Mouse (Mus musculus): Measurements from ENCODE around the gene Lrrc30. TPM values are rescaled to one million over a fixed set of nuclear protein-coding genes. Genes with fewer than 3 reads are reported as not detected.

Gene Lrrc30
- polyA plus RNA-seq (2015; fragmentation: Nextera tagmentation; extraction: Ambion mirVana) = 0.15 TPM in 1 of 2 replicates, not detected in the other

DNA sequence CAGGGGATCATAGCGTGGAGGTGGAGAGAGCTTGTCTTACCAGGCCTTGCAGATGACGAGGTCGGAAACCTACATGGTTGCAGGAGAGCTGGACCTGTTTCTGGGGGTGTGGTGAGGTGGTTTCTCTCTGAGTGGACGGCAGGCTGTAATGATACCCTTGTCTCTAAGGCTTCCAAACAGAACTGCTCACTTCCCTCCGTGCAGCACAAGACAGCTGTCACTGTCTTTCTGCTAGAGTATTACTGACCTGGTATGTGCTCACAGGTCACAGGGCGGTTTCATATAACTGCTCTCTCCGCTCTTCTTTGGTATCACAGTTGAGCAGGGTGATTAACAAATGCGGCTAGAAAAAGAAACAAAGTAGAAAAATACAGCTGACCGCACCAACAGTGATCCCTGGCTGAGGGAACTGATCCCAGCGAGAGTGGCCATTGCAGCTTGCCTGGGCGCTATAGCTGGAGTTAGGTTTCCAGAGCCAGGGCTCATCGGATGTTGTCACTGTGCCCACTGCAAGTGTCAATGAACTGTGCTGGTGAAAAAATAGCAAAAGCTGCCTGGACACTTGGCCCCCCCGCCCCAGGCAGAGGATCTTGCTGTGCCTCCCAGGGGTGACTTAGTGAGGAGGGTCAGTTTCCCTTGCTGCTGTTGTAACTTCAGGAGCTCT, at the start of gene Lrrc30:
TSS of gene Lrrc30 (minus strand) at position 48 of the 664 bp plus-strand sequence.
- no peak within 1 kb of the TSS for H3K4me2 ChIP-seq
- no peak for ATAC-seq (ENCODE audit: insufficient number of reproducible peaks, insufficient read depth, low FRiP score, low TSS enrichment, low read depth)
- peaks cover under 1% of the 10 kb centered on the region for H3K4me1 ChIP-seq
- no peak within 1 kb of the TSS for H3K4me3 ChIP-seq
- WGBS = 58% methylated on average over 13 of the region's 13 CpGs
- H3K9ac ChIP-seq = no peak within 1 kb of the TSS
- H3K9me3 ChIP-seq = no peaks in the 10 kb centered on the region
- no peaks in the 10 kb centered on the region; the same call in 1 of the 2 replicates for H3K27me3 ChIP-seq
- H3K27ac ChIP-seq = no peak within 1 kb of the TSS
- H3K36me3 ChIP-seq = no peaks in the 10 kb centered on the region

DNA sequence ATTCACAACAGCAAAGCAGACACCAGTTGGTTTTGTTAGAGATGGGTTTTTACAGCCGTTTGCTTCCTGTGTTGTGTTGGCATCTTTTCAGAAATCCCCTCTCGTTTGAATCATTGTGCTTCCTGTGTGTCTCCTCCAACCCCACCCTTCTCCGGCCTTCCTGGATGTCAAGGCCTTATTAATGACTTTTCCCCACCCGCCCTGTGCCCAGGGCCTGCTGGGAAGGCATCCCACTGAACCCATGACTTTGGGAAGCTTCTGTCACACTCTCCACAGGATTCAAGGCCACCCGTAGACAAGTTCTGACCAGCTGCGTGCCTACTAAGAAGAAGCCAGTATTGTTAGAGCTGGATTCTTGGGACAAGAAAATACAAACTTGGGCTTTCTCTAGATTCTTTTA, 48.6 kb upstream of the Lrrc30 start:
- no peak overlapping the region for H3K27ac ChIP-seq
- ATAC-seq (ENCODE audit: insufficient number of reproducible peaks, insufficient read depth, low FRiP score, low TSS enrichment, low read depth) = no peak
- WGBS = 81% methylated on average over 6 of the region's 6 CpGs
- H3K4me3 ChIP-seq = no peak overlapping the region
- H3K27me3 ChIP-seq = no peaks in the 10 kb centered on the region
- no peaks in the 10 kb centered on the region for H3K36me3 ChIP-seq
- no peak overlapping the region for H3K4me2 ChIP-seq
- peaks cover 7% of the 10 kb centered on the region; the same call in 1 of the 2 replicates for H3K4me1 ChIP-seq
- H3K9ac ChIP-seq = no peak overlapping the region
- no peaks in the 10 kb centered on the region for H3K9me3 ChIP-seq

DNA sequence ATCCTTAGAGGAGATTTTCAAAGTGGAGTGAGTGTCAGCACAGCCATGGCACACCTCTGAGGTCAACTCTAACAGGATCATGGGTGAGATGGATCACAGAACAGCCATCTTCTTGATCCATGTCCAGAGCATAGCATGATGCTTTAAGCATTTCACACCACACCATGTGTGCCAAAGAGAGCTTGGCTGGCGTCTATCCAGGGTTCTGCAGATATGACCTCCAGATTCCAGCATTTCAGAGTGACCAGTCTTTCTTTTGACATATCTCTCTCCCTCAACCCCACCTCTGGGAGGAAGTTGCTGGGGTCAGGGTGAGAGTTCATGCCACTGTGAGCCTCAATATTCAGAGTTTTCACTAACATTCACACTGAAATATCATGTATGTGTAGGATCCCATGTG, 46.1 kb upstream of the Lrrc30 start:
- Histone ChIP-seq H3K4me1 (no peaks in the 10 kb centered on the region), H3K27ac (no peak overlapping the region), H3K9ac (no peak overlapping the region), H3K27me3 (no peaks in the 10 kb centered on the region), H3K4me3 (no peak overlapping the region), H3K4me2 (no peak overlapping the region), H3K36me3 (no peaks in the 10 kb centered on the region), H3K9me3 (no peaks in the 10 kb centered on the region)
- WGBS = 78% methylated on average over 1 of the region's 1 CpGs
- no peak for ATAC-seq (ENCODE audit: insufficient number of reproducible peaks, insufficient read depth, low FRiP score, low TSS enrichment, low read depth)

DNA sequence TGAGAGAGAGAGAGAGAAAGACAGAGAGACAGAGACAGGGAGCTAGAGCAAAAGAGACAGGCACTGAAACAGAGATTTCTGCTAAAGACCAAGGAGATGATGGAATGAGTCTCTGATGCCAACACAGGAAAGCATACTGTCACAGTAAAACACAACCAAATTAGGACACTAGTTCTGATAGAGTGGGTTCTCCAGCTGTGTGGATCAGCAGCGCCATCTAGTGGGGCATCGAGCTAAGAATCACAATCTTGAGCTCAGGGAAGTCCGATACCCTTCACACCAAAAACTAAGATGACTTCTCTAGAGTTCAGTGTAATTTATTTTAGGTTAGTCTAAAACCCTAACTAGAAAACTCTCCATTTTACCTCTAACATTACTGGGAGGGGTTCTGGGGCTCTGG, 35.5 kb upstream of the Lrrc30 start:
- H3K27ac ChIP-seq = no peak overlapping the region
- H3K4me3 ChIP-seq = no peak overlapping the region
- no peaks in the 10 kb centered on the region for H3K27me3 ChIP-seq
- no peak for ATAC-seq (ENCODE audit: insufficient number of reproducible peaks, insufficient read depth, low FRiP score, low TSS enrichment, low read depth)
- no peaks in the 10 kb centered on the region for H3K36me3 ChIP-seq
- H3K4me2 ChIP-seq = no peak overlapping the region
- no peak overlapping the region for H3K9ac ChIP-seq
- H3K4me1 ChIP-seq = no peaks in the 10 kb centered on the region
- WGBS = 17% methylated on average over 3 of the region's 3 CpGs
- no peaks in the 10 kb centered on the region for H3K9me3 ChIP-seq

DNA sequence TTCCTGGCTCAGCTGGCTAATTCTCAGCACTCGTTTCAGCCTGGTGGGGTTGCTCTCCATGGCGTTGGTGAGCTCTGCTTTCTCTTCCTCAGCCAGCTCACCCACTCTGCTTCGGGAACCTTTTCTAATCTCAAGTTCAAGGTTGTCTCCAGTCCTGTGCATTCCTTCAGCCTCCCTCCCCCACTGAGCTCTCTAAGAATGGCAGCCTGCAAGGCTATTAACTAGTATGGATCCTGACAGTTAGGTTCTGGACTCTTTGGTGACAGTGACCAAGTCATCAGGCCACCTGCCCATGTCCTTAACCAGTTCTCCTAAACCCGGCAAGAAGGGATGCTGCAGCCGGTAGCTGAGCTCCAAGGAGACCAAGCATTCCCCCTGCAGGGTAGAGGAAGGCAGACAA, 34.5 kb upstream of the Lrrc30 start:
- Histone ChIP-seq H3K9ac (no peak overlapping the region), H3K27me3 (no peaks in the 10 kb centered on the region), H3K27ac (no peak overlapping the region), H3K4me3 (no peak overlapping the region), H3K4me1 (no peaks in the 10 kb centered on the region), H3K9me3 (no peaks in the 10 kb centered on the region), H3K36me3 (no peaks in the 10 kb centered on the region), H3K4me2 (no peak overlapping the region)
- ATAC-seq (ENCODE audit: insufficient number of reproducible peaks, insufficient read depth, low FRiP score, low TSS enrichment, low read depth) = no peak
- 55% methylated on average over 5 of the region's 5 CpGs for WGBS

DNA sequence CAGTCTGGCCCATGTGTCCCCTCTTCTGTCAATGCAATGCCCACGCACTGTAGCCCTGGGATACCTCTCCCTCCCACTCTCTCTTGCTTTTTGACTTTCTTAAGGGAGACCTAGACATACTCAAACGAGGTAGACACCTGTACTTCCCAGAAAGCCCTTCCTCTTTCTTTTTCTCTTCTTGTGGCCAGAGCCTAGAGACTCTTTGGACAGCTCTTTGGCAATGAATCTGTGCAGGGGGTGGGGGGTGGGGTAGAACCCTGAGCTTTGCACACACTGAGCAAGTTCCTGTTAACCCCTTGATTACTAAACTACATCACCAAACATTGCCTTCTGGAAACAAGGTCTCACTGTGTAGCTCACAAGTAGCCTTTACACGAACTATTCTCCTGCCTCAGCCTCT, 31.8 kb upstream of the Lrrc30 start:
- Histone ChIP-seq H3K4me2 (no peak overlapping the region), H3K27me3 (no peaks in the 10 kb centered on the region), H3K9ac (no peak overlapping the region), H3K9me3 (no peaks in the 10 kb centered on the region), H3K4me3 (no peak overlapping the region), H3K27ac (no peak overlapping the region), H3K36me3 (no peaks in the 10 kb centered on the region), H3K4me1 (no peaks in the 10 kb centered on the region)
- no peak for ATAC-seq (ENCODE audit: insufficient number of reproducible peaks, insufficient read depth, low FRiP score, low TSS enrichment, low read depth)
- 80% methylated on average over 3 of the region's 3 CpGs for WGBS

DNA sequence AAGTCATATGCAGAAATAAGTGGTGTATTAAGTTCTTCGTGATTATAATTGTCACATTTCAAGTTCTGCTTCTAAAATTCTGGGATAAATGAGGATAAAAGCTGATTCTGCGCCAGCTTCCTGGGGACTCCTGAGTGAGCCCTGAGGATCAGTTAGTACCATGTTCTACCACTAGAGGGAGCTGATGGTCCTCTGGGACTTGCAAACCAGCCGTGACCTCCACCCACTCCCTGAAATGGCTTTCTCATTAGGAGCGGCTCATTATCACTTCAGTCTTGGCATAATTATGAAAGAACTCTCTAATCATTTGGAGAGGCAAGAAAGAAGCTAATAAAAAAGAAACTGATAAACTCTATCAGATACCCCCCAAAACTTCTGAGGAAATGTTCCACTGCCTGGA, 19.0 kb upstream of the Lrrc30 start:
- Histone ChIP-seq H3K27ac (no peak overlapping the region), H3K4me2 (no peak overlapping the region), H3K4me1 (no peaks in the 10 kb centered on the region), H3K36me3 (no peaks in the 10 kb centered on the region), H3K4me3 (no peak overlapping the region), H3K9ac (no peak overlapping the region), H3K27me3 (no peaks in the 10 kb centered on the region; the same call in 1 of the 2 replicates), H3K9me3 (no peaks in the 10 kb centered on the region)
- ATAC-seq (ENCODE audit: insufficient number of reproducible peaks, insufficient read depth, low FRiP score, low TSS enrichment, low read depth) = no peak
- 15% methylated on average over 4 of the region's 4 CpGs for WGBS

DNA sequence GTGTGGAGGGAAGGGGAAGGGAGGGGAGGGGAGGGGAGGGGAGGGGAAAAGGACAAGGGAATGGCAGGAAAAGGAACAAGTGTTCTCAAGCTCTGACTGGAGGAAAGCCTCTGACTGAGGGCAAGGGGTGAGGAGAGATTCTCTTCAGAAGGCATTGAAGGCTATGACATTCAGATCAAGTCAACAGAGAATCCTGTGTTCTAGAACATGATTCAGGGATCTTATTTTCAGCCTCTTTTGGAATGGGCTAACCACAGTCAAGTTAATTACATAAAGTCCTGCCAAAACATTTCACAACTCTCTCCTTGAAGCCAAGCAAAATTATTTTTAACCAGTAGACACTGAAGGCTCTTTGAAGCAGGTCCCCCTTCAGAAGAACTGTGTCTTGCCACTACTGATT, 9.1 kb upstream of the Lrrc30 start:
- Histone ChIP-seq H3K36me3 (no peaks in the 10 kb centered on the region), H3K4me1 (peaks cover 8% of the 10 kb centered on the region), H3K9ac (no peak overlapping the region), H3K27ac (no peak overlapping the region), H3K4me2 (no peak overlapping the region), H3K9me3 (0 out of 2 replicates have a peak, but pooled peaks cover 2% of the 10 kb centered on the region), H3K27me3 (no peaks in the 10 kb centered on the region), H3K4me3 (no peak overlapping the region)
- no peak for ATAC-seq (ENCODE audit: insufficient number of reproducible peaks, insufficient read depth, low FRiP score, low TSS enrichment, low read depth)

DNA sequence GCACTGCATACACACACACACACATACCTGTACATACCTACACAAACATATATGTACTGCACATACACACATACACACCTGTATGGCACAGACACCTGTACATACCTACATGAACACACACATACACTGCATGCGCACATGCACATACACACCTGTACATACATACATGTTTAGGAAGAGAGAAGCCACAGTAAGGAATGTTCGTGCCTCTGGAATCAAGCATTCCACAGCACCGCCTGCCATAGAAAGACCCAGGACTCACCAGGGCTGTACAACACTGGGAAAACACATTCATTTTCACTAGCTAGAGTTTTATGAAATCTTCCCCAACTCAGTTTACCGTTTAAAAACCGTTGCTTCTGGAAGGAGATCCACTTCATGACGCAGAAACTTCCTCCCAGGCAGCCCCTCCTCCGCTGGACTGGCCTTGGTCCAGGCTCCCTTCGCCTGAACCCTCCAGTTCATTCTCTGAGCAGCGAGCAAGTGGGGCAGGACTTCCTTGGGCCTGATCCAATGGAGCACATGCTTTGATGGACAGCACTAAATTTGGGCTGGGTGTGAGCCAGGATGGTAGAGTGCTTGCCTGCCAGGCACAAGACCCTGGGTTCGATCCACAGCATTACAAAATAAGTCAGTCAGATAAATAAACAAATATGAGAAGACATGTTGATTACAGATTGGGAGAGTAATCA, 5.7 kb upstream of the Lrrc30 start:
- H3K4me3 ChIP-seq = no peak overlapping the region
- no peak overlapping the region for H3K27ac ChIP-seq
- 71% methylated on average over 10 of the region's 10 CpGs for WGBS
- no peaks in the 10 kb centered on the region for H3K36me3 ChIP-seq
- no peak for ATAC-seq (ENCODE audit: insufficient number of reproducible peaks, insufficient read depth, low FRiP score, low TSS enrichment, low read depth)
- H3K4me1 ChIP-seq = peaks cover 8% of the 10 kb centered on the region
- H3K4me2 ChIP-seq = no peak overlapping the region
- no peaks in the 10 kb centered on the region; the same call in 1 of the 2 replicates for H3K27me3 ChIP-seq
- no peaks in the 10 kb centered on the region for H3K9me3 ChIP-seq
- H3K9ac ChIP-seq = no peak overlapping the region

DNA sequence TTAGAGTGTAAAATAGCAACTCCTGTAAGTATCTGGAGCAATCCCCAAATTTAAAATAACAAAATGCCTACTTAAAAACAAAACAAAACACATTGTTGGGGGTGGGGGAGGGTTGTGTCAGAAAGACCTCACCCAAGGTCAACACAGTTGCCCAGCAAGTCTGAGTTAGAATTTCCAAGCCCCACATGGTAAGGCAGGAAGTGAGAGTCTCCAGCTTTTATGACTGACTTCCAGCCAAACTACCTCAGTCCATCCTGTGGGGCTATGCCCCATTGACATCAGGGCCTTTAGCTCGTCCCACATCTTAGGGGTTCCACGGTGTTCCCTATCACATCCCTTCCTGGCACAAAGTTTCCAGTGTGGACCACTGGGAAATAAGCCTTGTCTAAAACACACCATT, 4.4 kb upstream of the Lrrc30 start:
- H3K36me3 ChIP-seq = no peaks in the 10 kb centered on the region
- no peaks in the 10 kb centered on the region; the same call in 1 of the 2 replicates for H3K27me3 ChIP-seq
- H3K9ac ChIP-seq = no peak overlapping the region
- no peak overlapping the region for H3K27ac ChIP-seq
- no peak for ATAC-seq (ENCODE audit: insufficient number of reproducible peaks, insufficient read depth, low FRiP score, low TSS enrichment, low read depth)
- no peak overlapping the region for H3K4me3 ChIP-seq
- H3K4me1 ChIP-seq = peaks cover 8% of the 10 kb centered on the region
- no peaks in the 10 kb centered on the region for H3K9me3 ChIP-seq
- WGBS = 89% methylated on average over 2 of the region's 2 CpGs
- H3K4me2 ChIP-seq = no peak overlapping the region

DNA sequence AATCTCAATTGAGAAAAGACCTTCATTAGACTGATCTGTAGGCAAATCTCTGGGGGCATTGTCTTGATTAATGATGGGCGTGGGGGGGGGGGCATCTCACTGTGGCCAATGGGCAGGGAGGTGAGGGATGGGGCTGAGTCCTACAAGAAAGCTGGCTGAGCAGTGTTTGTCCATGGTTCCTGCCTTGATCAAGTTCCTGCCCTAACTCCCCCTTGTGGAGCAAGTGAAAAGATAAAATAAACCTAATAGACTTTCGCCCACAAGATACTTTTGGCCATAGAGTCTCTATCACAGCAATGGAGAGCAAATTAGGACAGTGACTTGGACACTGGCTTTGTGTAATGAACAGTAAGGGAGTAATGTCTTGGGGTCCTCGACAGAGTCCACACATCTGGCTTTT, 3.8 kb upstream of the Lrrc30 start:
- Histone ChIP-seq H3K4me3 (no peak overlapping the region), H3K9ac (no peak overlapping the region), H3K4me2 (no peak overlapping the region), H3K9me3 (no peaks in the 10 kb centered on the region), H3K36me3 (no peaks in the 10 kb centered on the region), H3K27me3 (no peaks in the 10 kb centered on the region; the same call in 1 of the 2 replicates), H3K4me1 (peaks cover 8% of the 10 kb centered on the region), H3K27ac (no peak overlapping the region)
- 64% methylated on average over 3 of the region's 3 CpGs for WGBS
- no peak for ATAC-seq (ENCODE audit: insufficient number of reproducible peaks, insufficient read depth, low FRiP score, low TSS enrichment, low read depth)

DNA sequence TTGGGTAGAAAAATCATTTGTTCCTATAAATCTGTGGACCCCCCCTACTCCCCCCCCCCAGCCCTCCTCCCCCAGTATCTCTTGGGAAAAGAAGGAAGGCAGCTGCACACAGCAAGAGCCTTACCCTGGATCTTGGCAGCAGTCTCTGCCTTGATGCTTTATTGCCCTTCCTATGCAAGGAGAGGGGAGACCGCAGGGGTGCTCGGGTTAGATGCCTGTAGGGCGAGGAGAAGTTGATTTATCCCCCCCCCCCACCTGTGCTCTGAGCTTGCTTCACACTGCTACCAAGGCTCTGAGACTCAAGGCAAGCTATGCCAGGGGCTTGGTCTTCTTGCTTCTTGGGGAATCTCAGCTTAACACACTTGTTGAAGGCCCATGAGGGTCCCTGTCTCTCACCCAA, 2.8 kb downstream of the Lrrc30 start:
- H3K36me3 ChIP-seq = no peaks in the 10 kb centered on the region
- H3K27me3 ChIP-seq = no peaks in the 10 kb centered on the region; the same call in 1 of the 2 replicates
- no peaks in the 10 kb centered on the region for H3K9me3 ChIP-seq
- 57% methylated on average over 3 of the region's 3 CpGs for WGBS
- no peak overlapping the region for H3K9ac ChIP-seq
- H3K4me2 ChIP-seq = no peak overlapping the region
- H3K4me3 ChIP-seq = no peak overlapping the region
- no peaks in the 10 kb centered on the region for H3K4me1 ChIP-seq
- ATAC-seq (ENCODE audit: insufficient number of reproducible peaks, insufficient read depth, low FRiP score, low TSS enrichment, low read depth) = no peak
- no peak overlapping the region for H3K27ac ChIP-seq

Measured in embryonic facial prominence, embryonic 13.5 days (tissue).